Mouse (Mus musculus): ENCODE measurements around the gene Apbb2.

DNA sequence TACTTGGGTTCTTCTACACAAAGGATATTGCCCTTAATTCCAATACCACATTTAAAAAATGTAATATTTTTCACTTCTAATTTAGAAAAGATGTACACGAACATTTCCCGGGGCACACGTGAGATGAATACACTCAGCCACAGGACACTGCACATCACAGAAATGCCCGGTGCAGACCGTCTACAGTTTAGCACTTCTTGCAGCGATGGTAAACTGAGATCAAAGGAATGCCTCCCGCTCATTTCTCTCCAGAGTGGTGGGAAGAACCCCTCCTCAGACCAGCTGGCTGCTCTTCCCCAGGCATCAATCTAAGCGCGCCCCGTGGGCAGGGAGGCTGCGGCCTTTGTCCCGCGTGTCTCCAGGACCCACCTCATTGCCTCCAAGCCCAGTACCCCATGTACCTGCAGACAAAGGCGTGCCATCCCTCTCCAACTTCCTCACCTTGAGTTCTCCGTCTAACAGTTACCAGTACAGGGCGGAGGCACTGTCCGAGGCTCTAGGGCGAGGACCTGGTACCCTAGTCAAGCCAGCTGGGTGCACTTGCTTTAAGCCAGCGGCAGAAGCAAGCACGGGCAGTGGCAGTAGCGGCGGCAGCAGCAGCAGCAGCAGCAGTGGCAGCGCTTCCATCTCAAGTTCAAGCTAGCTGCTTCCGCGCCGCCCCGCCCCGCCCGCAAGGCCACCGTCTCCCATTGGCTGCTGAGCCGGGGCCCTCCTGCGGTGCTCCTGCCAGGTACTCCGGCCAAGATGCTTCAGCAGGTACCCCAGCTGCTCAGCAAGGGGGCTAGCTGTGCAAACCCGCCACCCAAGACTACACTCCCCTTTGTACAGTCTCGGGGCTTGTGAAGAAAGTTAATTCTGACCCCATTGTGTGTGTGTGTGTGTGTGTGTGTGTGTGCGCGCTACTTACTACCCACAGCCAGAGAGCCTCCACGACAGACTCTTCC is 281.3 kb downstream of the Apbb2 start:
- TF ChIP-seq CTCF (IDR thresholded peaks at IDR 0.05; ENCODE audit: low read depth) (no peak), EP300 (IDR thresholded peaks at IDR 0.05; ENCODE audit: low read depth) (no peak)

All from heart, postnatal 0 days (tissue).